Mouse (Mus musculus) kidney, adult 8-10 months (tissue): ENCODE measurements around the gene Tmem80.

ENCODE experiments used
- DNase-seq, 2 experiments: peaks; one replicate each; pipeline ENCODE4 v3.0.0; 2022

Gene Tmem80

DNA sequence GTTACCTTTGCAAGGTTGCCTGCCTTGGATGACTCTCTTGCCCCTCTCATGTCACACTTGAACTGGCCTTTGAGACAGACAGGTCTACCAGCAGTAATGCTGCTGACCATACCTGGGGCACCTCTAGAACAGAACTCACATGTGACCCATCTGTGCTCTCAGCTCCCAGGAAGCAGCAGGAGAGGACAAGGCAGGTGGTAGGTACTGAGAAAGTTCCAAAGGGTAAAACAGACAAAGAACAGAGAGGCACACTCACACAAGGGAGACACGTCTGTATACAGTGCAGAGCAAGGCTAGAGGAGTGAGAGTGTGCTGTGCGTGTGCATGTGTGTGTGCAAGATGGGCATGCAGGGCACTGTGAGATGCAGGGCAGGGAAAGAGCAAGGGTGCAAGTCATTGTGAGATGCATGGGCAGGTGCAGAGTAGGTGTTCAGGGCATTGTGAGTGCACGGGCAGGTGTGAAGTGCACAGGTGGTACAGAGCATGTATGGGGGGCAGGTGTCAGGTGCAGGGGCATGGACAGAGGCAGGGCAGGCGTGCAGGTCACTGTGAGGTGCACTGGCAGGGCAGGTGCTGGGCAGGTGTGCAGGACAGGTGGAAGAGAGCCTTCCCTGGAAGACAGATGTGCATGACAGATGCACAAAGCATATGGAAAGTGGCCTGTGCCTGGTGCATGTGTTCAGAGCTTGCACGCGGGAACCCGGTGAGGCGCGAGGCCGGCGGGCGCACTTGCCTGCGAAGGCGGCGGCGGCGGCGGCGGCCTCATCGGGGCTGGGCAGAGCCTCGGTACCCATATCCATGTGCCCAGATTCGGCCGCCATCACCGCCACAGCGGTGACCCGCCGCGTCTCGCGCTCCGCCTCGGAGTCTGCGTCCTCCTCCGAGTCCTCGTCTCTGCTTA lies 743 bp upstream of the Tmem80 start:
- DNase-seq = no peak

DNA sequence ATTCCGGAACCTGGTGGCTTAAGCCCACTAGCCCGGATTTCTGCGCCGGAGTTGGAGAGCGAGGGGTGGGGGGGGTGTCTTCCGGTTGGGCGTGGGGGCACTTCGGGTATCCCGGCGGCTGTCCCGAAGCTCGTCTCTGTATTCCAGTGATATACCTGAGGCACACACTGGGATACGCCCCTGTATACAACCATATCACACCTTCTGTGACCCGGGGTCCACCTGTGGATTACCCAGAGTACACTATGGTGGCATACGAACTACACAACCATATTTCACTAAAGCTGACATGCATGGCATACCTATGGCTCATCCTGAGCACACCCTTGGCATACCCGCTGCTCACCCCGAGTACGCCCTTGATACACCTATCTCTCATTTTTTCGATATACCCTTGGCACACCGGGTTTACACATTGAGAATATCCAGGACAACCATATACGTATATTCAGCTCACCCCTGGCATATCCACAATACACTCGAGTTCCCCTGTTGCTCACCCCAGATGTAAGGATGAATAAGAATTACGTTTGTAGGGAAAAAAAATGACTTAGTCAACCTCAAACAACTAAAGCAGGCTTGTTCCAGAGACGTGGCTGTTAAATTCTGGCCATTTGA lies 943 bp downstream of the Tmem80 start:
- no peak for DNase-seq

DNA sequence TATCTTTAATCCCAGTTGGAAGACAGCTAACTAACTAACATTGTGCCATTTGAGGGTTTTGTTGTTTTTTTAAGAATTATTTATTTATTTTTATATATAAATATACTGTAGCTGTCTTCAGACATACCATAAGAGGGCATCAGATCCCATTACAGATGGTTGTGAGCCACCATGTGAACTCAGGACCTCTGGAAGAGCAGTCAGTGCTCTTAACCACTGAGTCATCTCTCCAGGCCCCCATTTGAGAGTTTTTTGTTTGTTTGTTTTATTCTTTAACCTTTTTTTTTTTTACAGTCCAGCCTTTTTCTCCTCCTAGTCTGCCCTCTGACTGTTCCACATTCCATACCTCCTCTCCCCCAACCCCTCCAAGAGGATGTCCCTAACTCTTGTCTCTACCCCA lies 3.2 kb downstream of the Tmem80 start:
- no peak for DNase-seq

DNA sequence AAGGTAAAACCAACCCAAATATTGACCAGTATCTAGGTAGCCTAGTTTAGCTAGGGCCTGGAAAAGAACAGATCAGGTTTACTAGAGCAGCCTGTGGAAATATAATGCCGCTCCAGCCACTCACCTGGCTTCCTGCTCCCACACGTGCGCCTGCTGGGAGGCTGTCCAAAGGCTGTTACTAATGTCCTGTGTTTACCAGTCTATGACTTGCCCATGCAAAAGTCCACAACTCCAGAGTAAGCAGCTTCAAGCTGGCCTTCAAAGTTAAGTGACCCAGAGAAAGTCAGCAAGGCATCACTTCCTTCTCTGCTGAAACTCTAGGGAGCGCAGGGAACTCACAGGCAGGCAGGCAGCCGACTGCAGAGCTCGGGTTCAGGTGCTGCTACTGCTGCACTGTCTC lies 4.5 kb downstream of the Tmem80 start:
- peak; percentile 86 to 92 for DNase-seq

DNA sequence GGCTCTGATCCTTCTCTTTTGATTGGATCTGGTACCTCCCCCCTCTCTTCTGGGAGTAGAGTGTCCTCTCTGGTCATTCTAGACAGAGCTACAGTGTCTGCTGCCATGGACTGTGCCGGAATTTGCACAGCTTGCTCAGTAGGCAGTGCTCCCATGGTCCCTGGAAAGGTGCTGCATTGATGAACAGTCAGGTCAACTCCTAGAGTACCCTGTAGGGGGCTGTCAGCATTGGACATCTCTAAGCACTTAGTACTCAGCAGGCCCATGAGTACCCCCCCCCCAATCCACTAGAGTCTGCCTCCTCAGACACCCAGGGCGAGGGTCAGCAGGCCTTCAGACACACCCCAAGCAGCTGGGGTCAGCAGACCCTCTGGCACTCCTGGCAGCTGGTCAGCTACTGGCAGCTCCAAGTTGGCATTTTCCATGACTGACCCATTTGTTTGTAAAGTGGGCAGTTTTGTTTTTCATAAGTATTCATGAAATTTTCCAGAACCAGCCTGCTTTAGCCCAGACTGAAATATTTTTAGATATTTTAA lies 7.6 kb downstream of the Tmem80 start:
- no peak for DNase-seq

DNA sequence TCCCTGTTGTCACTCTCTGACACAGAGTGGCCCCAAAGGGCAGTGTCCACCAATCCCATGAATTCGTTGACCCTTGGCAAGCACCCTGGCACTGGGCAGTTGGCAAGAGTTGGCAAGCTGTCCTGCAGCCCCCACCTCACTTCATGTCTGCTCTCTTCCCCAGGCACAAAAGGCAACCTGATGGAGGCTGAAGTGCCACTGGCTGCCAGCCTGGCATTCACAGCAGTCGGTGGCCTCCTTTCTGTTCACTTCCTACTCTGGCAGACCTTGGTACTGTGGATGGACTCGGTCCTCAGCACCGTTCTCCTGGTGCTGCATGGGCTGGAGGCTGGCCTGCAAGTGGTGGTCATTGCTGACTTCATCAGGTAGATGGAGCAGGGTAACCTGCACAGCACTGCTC lies 8.1 kb downstream of the Tmem80 start:
- DNase-seq = no peak

DNA sequence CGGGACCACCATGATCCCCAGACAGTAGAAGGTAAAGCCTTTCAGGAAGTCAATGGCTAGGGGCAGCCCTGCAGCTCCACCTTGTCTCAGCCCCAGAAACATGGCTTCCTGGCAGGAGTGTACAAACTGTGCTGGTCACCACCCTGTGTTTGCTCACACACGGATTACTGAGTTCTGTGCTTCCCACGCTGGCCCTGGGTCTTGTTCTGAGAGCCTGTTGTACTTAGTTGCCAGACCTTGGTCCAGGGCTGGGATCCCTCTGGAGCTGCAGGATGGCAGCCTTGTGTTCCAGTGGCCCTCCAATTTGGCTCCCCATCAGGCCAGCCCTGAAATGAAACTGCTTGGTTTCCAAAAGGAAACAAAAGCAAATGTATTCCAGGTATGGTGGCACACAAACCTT lies 8.8 kb downstream of the Tmem80 start:
- no peak for DNase-seq

DNA sequence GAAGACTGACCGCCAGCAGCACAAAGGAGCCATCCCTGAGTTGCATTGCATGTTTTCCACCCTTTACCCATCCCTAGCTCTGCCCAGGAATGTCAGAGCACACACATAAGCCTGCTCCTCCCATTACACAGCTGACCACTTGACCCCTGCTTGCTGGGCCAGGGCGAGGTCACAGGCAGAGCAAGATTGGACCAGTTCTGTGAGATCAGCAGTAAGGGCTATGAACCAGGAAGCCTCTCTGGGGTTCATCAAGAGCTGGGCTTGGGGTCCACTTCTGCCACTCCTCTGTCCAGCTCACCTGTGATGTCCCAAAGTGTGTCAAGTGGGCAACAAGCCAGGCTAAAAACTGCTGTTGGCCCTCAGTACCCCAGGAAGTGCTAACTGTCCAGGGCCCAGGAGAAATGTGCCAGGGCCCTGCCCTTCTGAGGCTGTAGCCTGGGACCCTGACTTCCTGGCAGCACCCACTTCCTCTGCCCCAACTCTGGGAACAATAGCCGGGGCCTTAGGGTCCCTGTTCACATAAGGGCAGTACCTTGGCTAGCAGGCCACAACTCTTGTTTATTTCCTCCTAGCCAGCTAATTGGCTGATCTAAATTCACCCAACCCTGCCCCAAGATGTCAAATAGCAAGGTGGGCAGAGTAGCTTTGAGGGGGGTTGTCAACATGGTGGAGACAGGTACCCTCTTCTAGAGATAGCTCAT lies 10.3 kb downstream of the Tmem80 start:
- peak; percentile 38 to 65 for DNase-seq

DNA sequence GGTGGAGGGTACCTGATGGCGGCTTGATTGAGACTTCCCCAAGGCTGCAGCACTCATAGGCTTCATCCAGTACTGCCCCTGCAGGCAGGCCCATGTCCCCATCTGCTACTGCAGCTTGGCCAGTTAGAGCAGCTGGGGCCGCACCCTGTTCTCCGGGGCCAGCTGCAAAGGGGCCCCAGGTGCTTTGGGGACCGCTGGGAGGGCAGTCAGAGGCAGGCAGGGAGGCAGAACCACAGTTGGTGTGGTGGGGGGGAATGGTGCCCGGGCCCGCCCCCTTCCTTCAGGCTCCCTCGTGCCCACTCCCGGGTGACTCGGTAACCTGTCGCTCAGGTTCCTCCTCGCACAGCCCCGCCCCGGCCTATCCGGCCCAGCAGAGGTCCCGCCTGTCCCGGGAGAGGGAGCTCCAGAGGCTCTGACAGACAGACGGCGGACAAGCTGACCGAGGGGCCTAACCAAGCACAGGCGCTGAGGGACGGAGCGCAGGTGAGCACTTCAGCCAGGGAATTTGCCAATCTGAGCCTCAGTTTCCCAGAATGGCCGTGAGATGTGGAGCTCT lies 11.1 kb downstream of the Tmem80 start, which contains the start of gene Eps8l2:
Eps8l2 (plus strand) TSS at position 305 of the 556 bp plus-strand sequence.
- DNase-seq = peak; percentile 87 to 89

DNA sequence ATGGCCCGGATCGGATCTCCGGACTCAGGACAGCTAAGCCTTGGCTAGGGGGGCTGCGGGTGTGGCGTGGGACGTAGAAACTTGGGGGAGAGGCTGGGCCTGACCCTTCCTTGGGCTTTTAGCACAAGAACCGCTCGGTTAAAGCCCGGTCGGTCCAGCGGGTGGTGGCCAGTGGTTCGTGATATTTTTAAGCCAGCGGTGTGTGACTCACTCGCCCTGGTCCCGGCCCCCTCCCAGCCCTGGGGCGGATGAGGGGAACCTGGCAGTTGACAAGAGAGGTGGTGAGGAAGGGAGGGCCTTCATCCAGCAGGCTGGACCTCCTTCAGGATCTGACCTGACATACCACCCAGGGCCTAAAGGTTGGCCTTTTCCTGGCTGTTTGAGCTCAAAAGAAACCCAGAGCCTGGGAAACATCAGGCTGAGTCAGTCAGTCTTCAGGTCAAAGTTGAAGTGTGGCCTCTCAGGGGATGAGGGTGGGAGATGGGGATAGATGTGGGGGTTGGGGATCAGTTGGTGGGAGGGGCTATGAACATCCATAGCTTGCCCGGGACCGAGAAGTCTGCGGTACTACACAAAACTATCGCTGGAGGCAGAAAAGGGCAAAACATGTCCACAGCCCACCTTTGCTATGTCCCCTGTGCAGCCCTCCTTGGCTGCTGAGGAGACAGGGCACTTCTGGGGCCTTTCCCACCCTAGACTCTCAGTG lies 11.8 kb downstream of the Tmem80 start:
- peak; percentile 40 to 42 for DNase-seq

DNA sequence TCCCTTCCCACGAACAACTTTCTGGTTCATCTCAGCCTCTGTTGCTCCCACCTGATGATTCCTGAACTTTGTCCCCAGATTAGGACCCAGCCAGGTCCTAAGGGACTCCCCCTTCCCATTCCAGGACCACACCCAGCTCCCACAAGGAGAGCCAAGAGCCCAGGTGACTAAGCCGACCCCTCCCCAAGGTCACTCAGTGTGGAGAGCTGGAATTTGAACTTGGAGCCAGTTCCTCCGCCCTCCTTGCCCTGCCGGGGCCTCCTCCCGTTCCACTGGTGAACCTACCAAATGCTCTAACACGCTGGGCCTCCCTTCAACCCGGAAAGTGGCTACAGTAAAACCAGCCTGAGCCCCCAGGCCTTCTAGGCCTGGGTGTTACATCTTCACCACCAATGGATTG lies 12.5 kb downstream of the Tmem80 start:
- DNase-seq = peak; percentile 75 to 78

DNA sequence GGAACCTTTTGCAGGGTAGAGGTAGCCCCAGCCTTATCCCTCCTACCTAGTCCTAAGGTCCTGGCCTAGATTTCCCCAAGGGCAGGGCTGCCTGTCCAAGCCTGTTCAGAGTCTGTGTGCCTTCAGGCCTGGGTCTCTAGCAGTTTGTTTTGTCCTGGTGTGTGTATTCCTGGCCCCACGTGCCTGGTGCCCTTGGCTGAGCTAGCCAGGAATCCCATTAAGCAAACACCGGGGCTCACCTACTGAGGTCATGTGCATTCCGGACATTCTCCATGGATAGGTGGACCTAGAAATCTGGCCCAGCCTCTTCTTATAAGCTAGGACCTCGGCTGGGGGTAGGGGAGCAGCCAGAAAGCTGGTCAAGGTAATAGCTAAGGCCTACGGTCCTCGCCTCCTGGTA lies 12.9 kb downstream of the Tmem80 start:
- DNase-seq = peak; percentile 87 to 94

DNA sequence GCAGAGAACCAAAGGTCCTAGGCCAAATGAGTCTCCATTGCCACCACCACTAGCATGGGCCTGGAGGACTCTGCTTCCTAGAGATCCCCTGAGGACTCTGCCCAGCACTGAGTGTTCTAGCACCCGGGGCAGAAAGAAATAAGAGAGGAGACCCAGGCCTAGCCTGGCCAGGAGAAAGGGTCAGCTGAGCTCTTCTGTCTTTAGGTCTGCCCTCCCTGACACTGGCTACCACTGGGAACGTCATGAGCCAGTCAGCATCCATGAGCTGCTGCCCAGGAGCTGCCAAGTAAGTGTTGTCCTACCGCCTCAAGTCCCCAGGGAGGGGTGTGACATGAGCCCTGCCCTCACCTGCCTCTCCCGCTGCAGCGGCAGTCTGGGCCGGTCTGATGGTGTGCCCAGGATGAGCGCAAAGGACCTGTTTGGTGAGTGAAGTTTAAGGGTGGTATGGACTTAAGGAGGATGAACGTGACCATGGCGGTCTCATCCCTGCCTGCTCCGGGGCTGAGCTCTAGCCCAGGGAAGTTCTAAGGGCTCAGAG lies 14.2 kb downstream of the Tmem80 start:
- no peak for DNase-seq

DNA sequence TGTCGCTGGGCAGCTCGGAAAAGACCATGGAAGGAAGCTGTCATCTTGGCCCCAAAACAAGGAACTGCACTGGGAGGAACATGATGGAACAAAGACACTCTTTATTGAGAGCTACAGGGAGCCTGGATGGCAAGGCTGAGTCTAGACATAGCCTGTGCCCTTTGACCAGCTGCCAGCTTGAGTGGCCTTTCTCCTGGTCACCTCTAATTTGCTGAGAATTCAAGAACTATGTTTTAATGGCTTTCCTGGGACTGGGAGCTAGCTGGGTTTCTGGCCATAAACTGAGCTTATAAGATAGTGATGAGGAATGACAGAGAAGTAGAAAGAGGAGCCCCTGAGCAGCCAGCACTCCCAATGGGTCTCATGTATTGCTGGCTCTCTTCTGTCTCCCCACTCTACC lies 15.7 kb downstream of the Tmem80 start:
- DNase-seq = no peak

DNA sequence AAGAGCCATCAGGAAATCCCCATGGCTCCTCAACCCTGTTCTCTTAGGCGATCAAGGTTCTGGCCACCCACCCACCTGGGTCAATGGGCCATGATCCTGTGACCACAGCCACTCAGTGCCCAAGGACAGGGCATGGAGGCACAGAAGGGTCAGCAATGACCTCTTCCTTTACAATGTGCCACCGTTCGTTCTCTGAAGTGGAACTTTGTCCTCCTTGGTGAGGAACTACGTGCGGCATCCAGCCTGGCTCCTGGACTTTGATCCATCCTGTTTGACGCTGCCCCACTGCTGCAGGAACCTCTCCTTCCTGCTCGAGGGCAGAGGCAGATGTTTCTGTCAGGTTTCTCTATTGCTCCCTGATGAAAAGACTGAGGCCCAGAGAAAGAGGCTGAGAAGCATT lies 16.2 kb downstream of the Tmem80 start:
- DNase-seq = peak; percentile 74 to 78

DNA sequence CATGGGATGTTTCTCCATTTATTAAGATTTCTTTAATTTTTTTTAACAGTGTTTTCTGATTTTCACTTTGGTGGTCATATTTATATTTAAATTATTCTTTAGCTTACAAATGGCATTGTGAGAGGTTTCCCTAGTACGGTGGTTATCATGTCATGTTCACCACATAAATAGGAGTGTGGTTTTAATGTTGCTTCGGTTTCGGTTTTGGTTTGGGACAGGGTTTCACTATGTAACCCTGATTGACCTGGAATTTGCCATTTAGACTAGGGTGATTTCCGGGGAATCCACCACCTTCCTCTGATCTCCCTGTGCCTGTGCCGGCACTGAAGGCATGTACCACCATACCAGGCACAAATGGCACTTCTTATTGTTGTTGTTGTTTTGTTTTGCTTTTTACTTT lies 17.2 kb downstream of the Tmem80 start:
- no peak for DNase-seq

DNA sequence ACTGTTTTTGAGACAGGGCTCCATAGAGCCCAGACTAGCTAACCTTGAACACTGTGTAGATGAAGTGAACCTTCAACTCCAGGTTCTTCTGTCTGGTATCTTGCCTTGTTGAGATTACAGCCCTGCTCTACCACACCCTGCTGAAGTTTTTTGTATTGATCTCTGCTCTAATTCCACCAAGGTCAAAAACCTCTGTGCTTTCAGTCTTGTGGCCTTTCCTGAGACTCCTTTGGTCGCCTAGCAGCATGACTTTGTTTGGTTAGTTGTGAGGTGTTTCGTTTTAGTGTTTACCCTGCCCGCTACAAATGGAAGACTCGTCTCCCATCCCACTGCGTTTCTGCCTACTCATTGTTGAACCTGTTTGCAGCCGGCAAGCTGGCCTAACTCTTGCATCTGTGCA lies 23.5 kb downstream of the Tmem80 start:
- no peak for DNase-seq

DNA sequence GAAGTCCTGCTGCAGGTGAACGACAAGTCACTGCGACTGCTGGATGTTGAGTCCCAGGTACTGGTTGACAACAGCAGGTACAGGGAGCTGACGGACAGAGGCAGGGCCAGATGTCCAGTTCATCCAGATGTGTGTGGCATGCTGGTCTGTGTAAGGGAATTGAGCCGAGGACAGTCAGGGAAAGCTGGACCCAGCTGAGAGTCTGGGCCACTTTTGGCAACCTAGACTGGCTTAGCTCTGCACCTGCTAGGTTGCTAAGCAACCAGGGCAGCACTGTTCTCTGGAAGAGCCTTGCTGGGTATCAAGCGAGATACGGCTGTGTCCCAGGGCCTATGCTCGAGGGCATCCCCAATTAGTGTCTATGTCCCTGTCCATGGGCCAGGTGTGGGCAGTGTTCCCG lies 27.5 kb downstream of the Tmem80 start:
- DNase-seq = no peak

DNA sequence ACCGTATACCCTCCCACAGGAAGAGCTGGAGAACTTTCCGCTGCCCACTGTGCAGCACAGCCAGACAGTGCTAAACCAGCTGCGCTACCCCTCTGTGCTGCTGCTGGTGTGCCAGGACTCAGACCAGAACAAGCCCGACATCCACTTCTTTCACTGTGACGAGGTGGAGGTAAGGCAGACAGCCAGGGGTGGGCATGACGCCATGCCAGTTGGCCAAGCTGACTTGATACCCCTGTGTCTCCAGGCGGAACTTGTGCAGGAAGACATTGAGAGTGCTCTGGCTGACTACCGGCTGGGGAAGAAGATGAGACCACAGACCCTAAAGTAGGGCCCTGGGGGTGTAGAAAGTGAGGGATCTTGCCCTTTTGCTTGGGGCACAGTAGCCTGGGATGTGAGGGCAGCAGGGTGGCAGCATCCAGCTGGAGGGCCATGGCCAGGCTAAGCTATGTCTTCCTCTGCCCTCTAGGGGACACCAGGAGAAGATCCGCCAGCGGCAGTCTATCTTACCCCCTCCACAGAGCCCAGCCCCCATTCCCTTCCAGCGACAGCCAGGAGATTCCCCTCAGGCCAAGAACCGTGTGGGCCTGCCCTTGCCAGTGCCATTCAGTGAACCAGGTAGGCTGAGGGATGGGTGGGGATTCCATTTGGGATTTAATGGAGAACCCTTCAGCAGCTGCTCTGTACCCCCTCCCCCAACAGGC lies 28.2 kb downstream of the Tmem80 start:
- no peak for DNase-seq

DNA sequence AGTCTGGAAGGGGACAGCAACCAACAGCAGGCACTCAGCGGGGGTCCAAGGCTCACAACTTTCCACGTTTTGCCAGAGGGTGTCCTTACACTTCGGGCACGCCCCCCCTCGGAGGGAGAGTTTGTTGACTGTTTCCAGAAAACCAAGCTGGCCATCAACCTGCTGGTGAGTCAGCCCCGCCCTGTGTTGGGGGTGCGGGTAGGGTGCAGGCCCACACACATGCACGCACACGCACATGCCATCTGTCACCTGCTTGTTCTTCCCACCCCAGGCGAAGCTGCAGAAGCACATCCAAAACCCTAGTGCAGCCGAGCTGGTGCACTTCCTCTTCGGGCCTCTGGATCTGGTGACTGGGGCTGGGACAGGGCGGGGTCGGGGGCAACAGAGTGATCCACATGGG lies 29.4 kb downstream of the Tmem80 start:
- no peak for DNase-seq

DNA sequence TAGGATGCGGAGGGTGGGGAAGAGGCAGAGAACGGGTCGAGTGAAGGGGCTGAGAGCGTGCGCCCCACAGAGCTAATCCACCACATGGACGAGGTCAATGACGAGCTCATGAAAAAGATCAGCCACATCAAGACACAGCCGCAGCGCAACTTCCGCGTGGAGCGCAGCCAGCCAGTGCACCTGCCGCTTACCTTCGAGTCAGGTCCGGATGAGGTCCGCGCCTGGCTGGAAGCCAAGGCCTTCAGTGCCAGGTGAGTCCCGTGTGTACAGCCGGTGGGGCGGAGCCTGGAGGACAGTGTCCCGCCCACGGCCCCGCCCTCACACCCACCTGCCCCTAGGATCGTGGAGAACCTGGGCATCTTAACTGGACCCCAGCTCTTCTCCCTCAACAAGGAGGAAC lies 34.0 kb downstream of the Tmem80 start:
- peak in 1 of 2 experiments; percentile 47 for DNase-seq
